Mouse (Mus musculus) bone marrow, adult 2 months (tissue): Measurements from ENCODE around the gene Ang5. TPM values are rescaled to one million over a fixed set of nuclear protein-coding genes. Genes with fewer than 3 reads are reported as not detected.
A peak's percentile ranks its signal among the peaks of the same experiment; 100 is the strongest.
"Not testable (repeated sequence)": the region's sequence is repeated elsewhere in the genome, so short reads cannot be mapped to it uniquely, and the experiment has no call there.

Experiments used
- H3K27ac ChIP-seq: fragments of 200-500 bp; 2 replicates; pipeline ENCODE4 v1.5.1; 2012; ENCODE audit warnings: low read depth, mild to moderate bottlenecking, control low read depth, inconsistent platforms, low read length; ENCODE audit not compliant: control insufficient read depth, poor library complexity, insufficient read depth
- H3K4me1 ChIP-seq: fragments of 200-500 bp; 2 replicates; pipeline ENCODE4 v1.6.1; 2011; ENCODE audit warnings: low read length; ENCODE audit not compliant: control insufficient read depth, insufficient read depth
- H3K4me3 ChIP-seq: fragments of 200-500 bp; replicated peaks from 2 replicates; pipeline ENCODE3; 2011; ENCODE audit warnings: mild to moderate bottlenecking, low read depth, low read length, control low read depth; ENCODE audit not compliant: control insufficient read depth
- CTCF ChIP-seq: fragments of 200-500 bp; IDR thresholded peaks from 2 replicates; pipeline ENCODE4 v1.5.1; 2011; ENCODE audit warnings: low read length, control low read depth; ENCODE audit not compliant: control insufficient read depth, insufficient read depth
- POLR2A ChIP-seq: fragments of 200-500 bp; IDR thresholded peaks from 2 replicates; pipeline ENCODE4 v1.6.1; 2011; ENCODE audit warnings: low read depth, mild to moderate bottlenecking, control low read depth, low read length, borderline replicate concordance; ENCODE audit not compliant: control insufficient read depth
- WGBS: fragments of 180-500 bp; shearing (Covaris S2); methylation state at CpG from one replicate; pipeline ENCODE4 v1.1.7; 2018; 5-methylcytosine and 5-hydroxymethylcytosine counted together
- polyA plus RNA-seq: library from polyadenylated mRNA; stranded (reverse); fragments of >200 nt; gene quantifications from 2 replicates; pipeline ENCODE4 v1.2.4, GENCODE M21; 2011; ENCODE audit warnings: low replicate concordance; ENCODE audit not compliant: missing spikeins, insufficient read depth, insufficient read length

Ang5 gene
- polyA plus RNA-seq, result not detected in 2 replicates

GRCm38 (mm10) chr14:43956769-43957168, at the start of gene Ang5:
Ang5 (plus strand) TSS chr14:43957069.
- WGBS, result no CpG with 5 or more reads among the region's 2 CpGs
- not testable (repeated sequence) for H3K4me1 ChIP-seq, H3K4me3 ChIP-seq, H3K27ac ChIP-seq

DNA sequence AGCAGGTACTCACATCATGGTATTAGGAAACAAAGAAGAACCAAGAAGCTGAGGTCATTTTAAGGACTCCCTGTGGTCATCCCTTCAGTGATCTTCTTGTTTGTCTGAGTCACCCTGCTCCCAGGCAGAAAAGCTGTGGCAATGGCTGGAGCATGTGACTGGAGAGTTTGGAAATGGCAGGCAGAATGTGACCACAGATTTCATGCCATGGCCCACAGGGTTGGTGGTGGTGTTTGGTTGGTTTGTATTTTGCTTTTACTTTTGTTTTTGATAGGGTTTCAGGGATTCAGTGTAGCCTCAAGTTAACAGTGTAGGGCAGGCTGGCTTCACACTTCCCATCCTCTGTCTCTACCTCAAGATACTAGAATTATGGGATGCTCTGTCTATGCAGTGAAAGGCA, 38.7 kb upstream of the Ang5 start:
- H3K4me3 ChIP-seq, H3K4me1 ChIP-seq, H3K27ac ChIP-seq: not testable (repeated sequence)

GRCm38 (mm10) chr14:43923459-43923858, 33.4 kb upstream of the Ang5 start, which contains the start of gene Ear10:
Ear10 (minus strand) TSS chr14:43923559.
- not testable (repeated sequence) for H3K27ac ChIP-seq, H3K4me1 ChIP-seq, H3K4me3 ChIP-seq
- 77% methylated on average over 3 of the region's 3 CpGs for WGBS

DNA sequence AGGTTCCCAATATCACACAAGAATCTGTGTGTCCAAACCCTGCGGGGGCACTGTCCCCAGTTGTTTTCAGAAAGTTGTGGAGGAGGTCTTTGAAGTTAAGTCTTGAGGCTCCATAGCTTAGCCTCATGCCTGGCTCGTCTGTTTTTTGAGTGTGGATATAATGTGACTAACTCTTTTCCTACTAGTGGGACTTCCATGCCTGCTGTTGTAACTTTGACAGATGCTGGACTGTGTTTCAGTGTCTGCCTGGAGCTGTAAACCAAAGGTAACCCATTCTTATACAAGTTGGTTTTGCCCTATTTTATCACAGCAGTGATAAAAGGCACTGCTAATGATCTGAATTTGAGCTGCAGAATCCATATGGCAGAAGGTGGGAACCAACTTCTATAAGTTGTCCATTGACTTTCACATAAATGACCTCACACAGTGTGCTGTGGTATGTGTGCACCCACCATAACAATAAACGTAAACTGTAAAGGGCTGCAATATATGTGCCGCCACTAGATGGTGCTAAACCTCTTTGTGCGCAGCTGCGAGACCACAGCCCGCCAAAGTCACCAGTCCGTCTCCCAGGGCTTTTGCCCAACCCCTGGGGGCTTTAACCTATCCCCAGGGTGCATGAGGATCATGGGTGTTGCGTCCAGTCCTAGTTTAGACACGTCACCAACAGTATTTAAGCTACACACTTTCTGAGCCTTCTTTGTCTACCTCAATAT, 32.0 kb upstream of the Ang5 start, which contains the start of gene Gm8113:
TSS of gene Gm8113 (plus strand) at position 703 of the 716 bp plus-strand sequence.
- peak within 1 kb of the TSS; percentile 67 for H3K4me3 ChIP-seq
- H3K4me1 ChIP-seq, H3K27ac ChIP-seq: not testable (repeated sequence)
- peak; percentile 71 for TF ChIP-seq CTCF
- WGBS, result 11% methylated on average over 10 of the region's 10 CpGs

GRCm38 (mm10) chr14:43925404-43925950, 31.4 kb upstream of the Ang5 start:
- H3K4me3 ChIP-seq, result peak overlapping the region; percentile 67
- H3K27ac ChIP-seq, H3K4me1 ChIP-seq: not testable (repeated sequence)
- WGBS, result 5% methylated on average over 21 of the region's 21 CpGs

DNA sequence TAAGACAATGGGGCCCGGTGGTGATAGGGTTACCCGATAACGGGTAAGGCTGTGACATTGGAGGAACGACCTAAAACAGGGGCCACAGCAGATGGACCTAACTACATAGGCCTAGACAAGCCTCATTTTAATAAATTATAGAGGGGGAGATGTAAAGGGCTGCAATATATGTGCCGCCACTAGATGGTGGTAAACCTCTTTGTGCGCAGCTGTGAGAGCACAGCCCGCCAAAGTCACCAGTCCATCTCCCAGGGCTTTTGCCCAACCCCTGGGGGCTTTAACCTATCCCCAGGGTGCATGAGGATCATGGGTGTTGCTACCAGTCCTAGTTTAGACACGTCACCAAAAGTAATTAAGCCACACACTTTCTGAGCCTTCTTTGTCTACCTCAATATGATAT, 23.9 kb upstream of the Ang5 start:
- not testable (repeated sequence) for H3K4me3 ChIP-seq, H3K4me1 ChIP-seq, H3K27ac ChIP-seq
- WGBS, result 11% methylated on average over 8 of the region's 8 CpGs
- peak; percentile 28; the same call in 1 of the 2 replicates for TF ChIP-seq CTCF

DNA sequence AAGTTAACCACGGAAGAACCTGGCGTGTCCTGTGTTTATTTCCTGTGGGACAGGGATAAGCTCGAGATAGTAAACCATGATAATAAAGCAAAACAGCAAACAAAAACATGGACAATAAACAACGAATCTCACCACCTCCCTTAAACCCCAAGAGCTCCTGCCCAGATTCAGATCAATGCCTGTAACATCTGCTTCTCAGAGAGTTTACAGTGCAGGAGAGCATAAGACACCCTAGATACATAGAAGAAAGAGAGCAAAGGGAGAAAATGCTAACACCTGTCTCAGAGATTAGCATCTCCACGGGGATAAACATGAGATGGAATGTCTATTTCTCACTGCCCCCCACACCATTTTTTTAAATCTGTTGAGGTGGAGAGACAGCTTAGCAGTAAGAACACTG, 23.5 kb upstream of the Ang5 start:
- 56% methylated on average over 5 of the region's 5 CpGs for WGBS
- not testable (repeated sequence) for H3K4me1 ChIP-seq, H3K27ac ChIP-seq, H3K4me3 ChIP-seq

DNA sequence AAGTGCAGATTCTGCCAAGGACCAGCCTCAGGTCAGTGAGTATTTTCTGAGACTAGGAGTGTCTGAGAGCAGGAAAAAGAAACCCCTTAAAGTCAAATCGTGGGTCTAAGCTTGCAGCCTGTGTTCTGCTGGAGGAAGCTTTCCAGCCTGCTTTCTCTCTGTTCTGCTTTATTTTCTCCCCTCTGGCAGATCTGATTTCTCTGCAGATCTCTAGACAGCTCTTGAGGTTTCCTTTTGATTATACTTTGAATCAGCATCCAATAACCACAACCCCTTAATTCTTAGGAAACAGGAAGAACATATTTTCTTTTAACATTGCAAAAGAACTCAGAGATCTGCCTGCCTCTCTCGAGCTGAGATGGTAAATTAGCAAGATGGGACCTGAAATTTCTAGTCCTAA, 3.5 kb upstream of the Ang5 start:
- 2% methylated on average over 2 of the region's 2 CpGs for WGBS
- H3K4me1 ChIP-seq, H3K27ac ChIP-seq, H3K4me3 ChIP-seq: not testable (repeated sequence)

- not testable (repeated sequence) for H3K27ac ChIP-seq, H3K4me3 ChIP-seq, H3K4me1 ChIP-seq
- no CpG with 5 or more reads among the region's 1 CpGs for WGBS
These were observed 1.8 kb upstream of the Ang5 start for GRCm38 (mm10) chr14:43955074-43955473.

- Histone ChIP-seq H3K4me3 (no peak overlapping the region), H3K4me1 (no peaks in the 10 kb centered on the region), H3K27ac (no peak overlapping the region)
- TF ChIP-seq CTCF (no peak), POLR2A (no peak)
- WGBS, result 50% methylated on average over 4 of the region's 4 CpGs
These were observed 26.6 kb downstream of the Ang5 start for GRCm38 (mm10) chr14:43983454-43983853.
